Mouse (Mus musculus) kidney, postnatal 10 days (tissue): ENCODE data around the gene Sgpp1.
"Not testable (repeated sequence)": the region's sequence is repeated elsewhere in the genome, so short reads cannot be mapped to it uniquely, and the experiment has no call there.

Source experiments
- DNase-seq: peaks from one replicate; pipeline ENCODE4 v3.0.0; 2021; ENCODE audit warnings: mixed read lengths

The Sgpp1 gene

GRCm38 (mm10) chr12:75687314-75687713, 48.2 kb downstream of the Sgpp1 start:
- DNase-seq, result no peak

GRCm38 (mm10) chr12:75684026-75684425, 51.5 kb downstream of the Sgpp1 start:
- not testable (repeated sequence) for DNase-seq

- DNase-seq, result peak; percentile 18
Measured at GRCm38 (mm10) chr12:75683598-75683997, 51.9 kb downstream of the Sgpp1 start.

- DNase-seq, result no peak
Measured at GRCm38 (mm10) chr12:75682842-75683241, 52.7 kb downstream of the Sgpp1 start.

GRCm38 (mm10) chr12:75681101-75681500, 54.4 kb downstream of the Sgpp1 start:
- no peak for DNase-seq

- DNase-seq, result no peak
Measured at GRCm38 (mm10) chr12:75678393-75678792, 57.1 kb downstream of the Sgpp1 start.

- no peak for DNase-seq
Measured at GRCm38 (mm10) chr12:75672630-75673029, 62.9 kb downstream of the Sgpp1 start.

- peak; percentile 54 for DNase-seq
Measured at GRCm38 (mm10) chr12:75671759-75672315, 63.7 kb downstream of the Sgpp1 start.

- DNase-seq, result no peak
Measured at GRCm38 (mm10) chr12:75670611-75671010, 64.9 kb downstream of the Sgpp1 start.

- peak; percentile 100 for DNase-seq
Measured at GRCm38 (mm10) chr12:75669258-75670106, 66.0 kb downstream of the Sgpp1 start, which contains the start of gene Wdr89. Gene Wdr89 (minus strand): TSS chr12:75669537.

GRCm38 (mm10) chr12:75668916-75669257, 66.6 kb downstream of the Sgpp1 start:
- DNase-seq, result no peak

- no peak for DNase-seq
Measured at GRCm38 (mm10) chr12:75668221-75668620, 67.3 kb downstream of the Sgpp1 start.

GRCm38 (mm10) chr12:75666939-75667338, 68.6 kb downstream of the Sgpp1 start:
- no peak for DNase-seq

GRCm38 (mm10) chr12:75664516-75664810, 71.1 kb downstream of the Sgpp1 start:
- DNase-seq, result peak; percentile 32
